Mouse (Mus musculus) heart, postnatal 0 days (tissue): ENCODE results near the gene Clcc1. TPM values are rescaled to one million over a fixed set of nuclear protein-coding genes. Genes with fewer than 3 reads are reported as not detected.

Experiments used
- ATAC-seq: fragments of 200-750 bp; cut with Nextera tagmentation; 2 replicates; pipeline ENCODE4 v1.8.0; 2017; ENCODE audit warnings: low read depth, moderate number of reproducible peaks, moderate library complexity; ENCODE audit not compliant: insufficient read depth
- DNase-seq: peaks from one replicate; pipeline ENCODE4 v3.0.0-alpha.2; 2016; ENCODE audit warnings: low spot score
- H3K27ac ChIP-seq: fragments of 300-500 bp; sonication (generic); 2 replicates; pipeline ENCODE4 v1.5.1; 2014; ENCODE audit warnings: low read depth, mild to moderate bottlenecking
- H3K27me3 ChIP-seq: fragments of 300-500 bp; sonication (generic); 2 replicates; pipeline ENCODE4 v1.6.1; 2014; ENCODE audit warnings: low read length, mixed read lengths; ENCODE audit not compliant: control insufficient read depth, insufficient read depth
- H3K36me3 ChIP-seq: fragments of 300-500 bp; sonication (generic); replicated peaks from 2 replicates; pipeline ENCODE4 v1.6.1; 2014; ENCODE audit warnings: low read length, mixed read lengths; ENCODE audit not compliant: control insufficient read depth, insufficient read depth
- H3K4me1 ChIP-seq: fragments of 300-500 bp; sonication (generic); 2 replicates; pipeline ENCODE4 v1.6.1; 2014; ENCODE audit warnings: antibody characterized with exemption; ENCODE audit not compliant: control insufficient read depth, insufficient read depth
- H3K4me2 ChIP-seq: fragments of 300-500 bp; sonication (generic); 2 replicates; pipeline ENCODE4 v1.6.1; 2014; ENCODE audit warnings: low read depth, mild to moderate bottlenecking, low read length, moderate library complexity
- H3K4me3 ChIP-seq: fragments of 300-500 bp; sonication (generic); 2 replicates; pipeline ENCODE4 v1.5.1; 2014; ENCODE audit warnings: low read depth, low read length
- H3K9ac ChIP-seq: fragments of 300-500 bp; sonication (generic); replicated peaks from 2 replicates; pipeline ENCODE4 v1.6.1; 2014; ENCODE audit warnings: low read depth, low read length, mixed read lengths
- H3K9me3 ChIP-seq: fragments of 300-500 bp; sonication (generic); replicated peaks from 2 replicates; pipeline ENCODE4 v1.6.1; 2016; ENCODE audit warnings: low read length; ENCODE audit not compliant: control insufficient read depth
- CTCF ChIP-seq: IDR thresholded peaks from 2 replicates; pipeline ENCODE4 v1.5.1; 2016; ENCODE audit warnings: antibody characterized with exemption, control low read depth, low read depth
- EP300 ChIP-seq: IDR thresholded peaks from 2 replicates; pipeline ENCODE4 v1.6.1; 2016; ENCODE audit warnings: antibody characterized with exemption, low read depth
- WGBS: fragments of 180-500 bp; shearing (Covaris S2); extraction: QIAGEN DNeasy Blood & Tissue Kit; methylation state at CpG from one replicate; pipeline ENCODE4 v1.1.7; 2014; 5-methylcytosine and 5-hydroxymethylcytosine counted together
- polyA plus RNA-seq: library from polyadenylated mRNA; unstranded; fragments of >200 nt; fragmentation: Nextera tagmentation; extraction: Ambion mirVana; gene quantifications from 2 replicates; pipeline ENCODE4 v1.2.1, GENCODE M21; 2015
- total RNA-seq: library from RNA; depleted of rRNA; stranded (reverse); fragments of >200 nt; gene quantifications from 2 replicates; pipeline ENCODE4 v1.2.3, GENCODE M21; 2014; ENCODE audit warnings: low replicate concordance

Clcc1 gene
- total and polyA plus RNA-seq, 2 experiments from 2014 or later, result 39.4 to 49.1 TPM

DNA sequence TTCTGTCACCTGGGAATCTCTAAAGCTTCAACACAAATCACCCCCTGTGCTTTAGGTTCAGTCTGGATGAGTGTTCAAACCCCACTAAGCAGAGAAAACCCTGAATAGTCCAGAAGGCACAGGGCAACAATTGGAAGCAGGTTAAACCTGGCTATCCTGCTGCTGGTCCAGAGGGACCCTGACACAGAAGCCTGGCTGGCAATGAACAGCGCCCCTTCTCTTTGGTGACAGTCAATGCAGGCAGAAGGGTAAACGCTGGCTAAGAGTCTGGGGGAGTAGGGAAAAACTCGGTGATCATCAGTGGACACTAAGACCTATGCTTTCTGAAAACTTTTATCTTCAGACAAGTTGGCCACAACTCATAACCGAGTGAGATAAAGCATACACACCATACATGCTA lies 46.1 kb downstream of the Clcc1 start:
- no peaks in the 10 kb centered on the region for H3K9me3 ChIP-seq
- TF ChIP-seq EP300 (no peak), CTCF (no peak)
- H3K9ac ChIP-seq, result no peak overlapping the region
- DNase-seq (no peak), ATAC-seq (no peak)
- 86% methylated on average over 4 of the region's 4 CpGs for WGBS
- no peak overlapping the region for H3K27ac ChIP-seq
- H3K27me3 ChIP-seq, result no peaks in the 10 kb centered on the region
- H3K4me2 ChIP-seq, result no peak overlapping the region
- H3K4me3 ChIP-seq, result no peak overlapping the region
- H3K36me3 ChIP-seq, result peaks cover 50% of the 10 kb centered on the region
- H3K4me1 ChIP-seq, result no peaks in the 10 kb centered on the region

DNA sequence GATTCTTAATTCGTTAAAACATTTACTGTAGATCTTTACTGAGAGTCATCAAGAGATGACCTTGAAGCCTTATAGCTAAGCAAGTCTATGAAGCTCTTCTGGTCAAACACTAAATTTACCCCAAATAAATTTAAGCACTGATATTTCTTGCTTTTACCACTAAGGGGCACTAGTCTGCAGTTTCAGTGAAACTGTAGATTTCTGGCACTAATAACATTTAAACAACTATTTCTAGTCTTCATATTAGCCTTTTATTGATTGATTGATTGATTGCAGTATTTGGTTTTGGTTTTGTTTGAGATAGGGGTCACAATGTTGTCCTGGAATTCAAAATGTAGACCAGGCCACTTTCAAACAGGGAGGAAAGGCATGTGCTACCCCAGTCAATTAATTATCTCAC lies 47.5 kb downstream of the Clcc1 start:
- H3K9me3 ChIP-seq, result no peaks in the 10 kb centered on the region
- DNase-seq, result peak; percentile 28
- 68% methylated on average over 1 of the region's 1 CpGs for WGBS

DNA sequence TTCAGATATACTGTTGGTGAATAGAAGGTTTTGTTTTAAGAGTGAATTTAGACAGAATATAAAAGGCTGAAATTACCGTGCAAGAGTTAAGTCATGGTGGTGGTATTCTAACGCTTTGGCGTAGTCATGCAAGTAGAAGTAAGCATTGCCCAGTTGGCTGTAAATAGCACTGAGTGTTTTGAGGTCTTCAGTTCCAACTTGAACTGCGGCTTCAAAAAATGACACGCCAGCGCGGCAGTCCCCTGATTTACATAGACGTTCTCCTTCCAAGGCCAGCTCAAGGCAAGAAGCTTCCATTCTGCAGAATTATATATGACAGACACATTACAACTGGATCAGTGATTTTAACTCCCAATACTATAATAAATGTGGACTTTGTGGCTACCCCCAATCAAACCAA lies 49.1 kb downstream of the Clcc1 start:
- H3K36me3 ChIP-seq, result peaks cover 31% of the 10 kb centered on the region
- ATAC-seq (no peak), DNase-seq (no peak)
- no peaks in the 10 kb centered on the region for H3K27me3 ChIP-seq
- TF ChIP-seq EP300, result no peak
- no peak for TF ChIP-seq CTCF
- no peak overlapping the region for H3K9ac ChIP-seq
- H3K4me2 ChIP-seq, result no peak overlapping the region
- H3K4me1 ChIP-seq, result no peaks in the 10 kb centered on the region
- no peak overlapping the region for H3K4me3 ChIP-seq
- 92% methylated on average over 8 of the region's 8 CpGs for WGBS
- no peak overlapping the region for H3K27ac ChIP-seq
- no peaks in the 10 kb centered on the region for H3K9me3 ChIP-seq

More for the DNA sequence above, 47.5 kb downstream of the Clcc1 start:
- no peak overlapping the region for H3K4me3 ChIP-seq
- H3K27ac ChIP-seq, result no peak overlapping the region
- peaks cover 43% of the 10 kb centered on the region for H3K36me3 ChIP-seq
- no peaks in the 10 kb centered on the region for H3K27me3 ChIP-seq
- H3K9ac ChIP-seq, result no peak overlapping the region
- TF ChIP-seq EP300 (no peak), CTCF (peak; percentile 56)
- H3K4me2 ChIP-seq, result no peak overlapping the region
- no peaks in the 10 kb centered on the region for H3K4me1 ChIP-seq
- no peak for ATAC-seq

DNA sequence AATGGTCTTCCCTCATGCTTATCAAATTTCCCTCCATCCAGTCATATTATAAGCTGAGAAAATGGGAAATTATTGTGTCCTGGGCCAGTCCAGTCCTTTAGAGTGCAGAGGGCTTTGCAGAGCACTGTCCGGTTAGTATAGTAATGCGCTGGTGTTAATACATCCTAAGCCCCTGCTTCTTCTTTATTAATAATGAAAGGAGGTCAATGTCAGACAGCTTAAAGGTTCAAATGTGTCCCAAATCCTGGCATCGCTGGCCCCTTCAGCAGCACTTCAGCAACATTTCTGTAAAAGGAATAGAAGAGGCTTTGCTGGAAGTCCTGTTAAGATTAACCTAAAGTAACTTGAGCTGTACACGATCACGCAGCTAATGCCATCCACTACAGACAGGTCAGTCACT lies 57.6 kb downstream of the Clcc1 start:
- no peak overlapping the region for H3K27ac ChIP-seq
- WGBS, result 92% methylated on average over 5 of the region's 5 CpGs
- no peak for DNase-seq
- no peaks in the 10 kb centered on the region for H3K36me3 ChIP-seq
- H3K4me1 ChIP-seq, result no peaks in the 10 kb centered on the region
- no peak overlapping the region for H3K9ac ChIP-seq
- H3K27me3 ChIP-seq, result 0 out of 2 replicates have a peak, but pooled peaks cover 7% of the 10 kb centered on the region
- TF ChIP-seq EP300 (no peak), CTCF (no peak)
- no peak overlapping the region for H3K4me3 ChIP-seq
- no peaks in the 10 kb centered on the region for H3K9me3 ChIP-seq
- H3K4me2 ChIP-seq, result no peak overlapping the region
- no peak for ATAC-seq

DNA sequence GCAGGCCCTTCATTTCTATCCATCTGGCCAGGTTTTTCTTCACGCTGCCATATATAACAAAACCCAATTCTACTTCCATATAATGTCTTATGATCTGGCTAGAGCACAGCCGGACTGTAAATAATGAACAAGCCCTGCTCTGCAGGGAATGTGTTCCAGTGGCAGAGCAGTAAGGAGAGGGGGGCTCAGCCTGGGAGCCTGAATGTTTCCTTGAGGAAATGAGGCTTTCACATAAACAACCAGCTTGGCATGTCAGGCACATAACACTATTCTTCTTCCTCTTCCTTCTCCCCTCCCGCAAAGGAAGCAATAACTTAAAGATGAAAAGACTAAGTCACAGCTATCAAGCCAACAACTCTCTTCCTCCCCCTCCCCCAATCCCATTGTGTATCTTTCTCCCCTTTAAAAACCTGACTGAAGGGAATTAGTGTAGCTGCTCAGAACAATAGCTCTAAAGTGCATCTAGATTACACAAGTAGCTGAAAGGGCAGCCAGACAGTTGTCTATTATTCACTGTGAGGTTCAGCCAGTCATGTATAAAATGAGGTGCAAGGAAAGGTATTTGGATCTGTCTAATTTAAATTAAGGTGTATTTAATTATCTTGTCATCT lies 59.5 kb downstream of the Clcc1 start:
- H3K9me3 ChIP-seq, result no peaks in the 10 kb centered on the region
- no peak overlapping the region for H3K27ac ChIP-seq
- no peaks in the 10 kb centered on the region for H3K4me1 ChIP-seq
- WGBS, result 54% methylated on average over 3 of the region's 3 CpGs
- H3K36me3 ChIP-seq, result no peaks in the 10 kb centered on the region
- no peak overlapping the region for H3K4me3 ChIP-seq
- no peak for TF ChIP-seq EP300
- TF ChIP-seq CTCF, result no peak
- DNase-seq, result no peak
- H3K9ac ChIP-seq, result no peak overlapping the region
- H3K4me2 ChIP-seq, result no peak overlapping the region
- 0 out of 2 replicates have a peak, but pooled peaks cover 7% of the 10 kb centered on the region for H3K27me3 ChIP-seq
- ATAC-seq, result no peak

DNA sequence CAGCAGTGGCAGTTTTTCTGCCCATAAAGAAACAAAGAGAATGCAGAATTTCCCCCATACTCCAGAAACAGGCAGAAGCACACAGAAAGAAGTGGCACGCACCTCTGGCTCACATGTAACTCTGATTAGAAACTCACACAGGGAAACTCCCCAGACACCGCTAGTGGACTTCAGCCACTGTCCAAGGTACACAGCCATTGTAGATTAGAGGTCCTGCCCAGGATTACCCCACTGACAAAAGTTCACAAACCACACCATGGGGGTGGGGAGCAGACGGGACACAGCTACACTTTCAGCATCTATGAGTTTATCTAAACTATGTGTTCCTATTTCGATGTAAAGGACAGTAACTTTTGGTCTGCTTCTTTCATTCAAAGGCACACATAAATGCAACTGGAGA lies 61.1 kb downstream of the Clcc1 start:
- no peaks in the 10 kb centered on the region for H3K4me1 ChIP-seq
- H3K27ac ChIP-seq, result no peak overlapping the region
- no peak for DNase-seq
- H3K4me2 ChIP-seq, result no peak overlapping the region
- no peak overlapping the region for H3K9ac ChIP-seq
- H3K36me3 ChIP-seq, result no peaks in the 10 kb centered on the region
- 0 out of 2 replicates have a peak, but pooled peaks cover 7% of the 10 kb centered on the region for H3K27me3 ChIP-seq
- H3K4me3 ChIP-seq, result no peak overlapping the region
- TF ChIP-seq CTCF, result no peak
- no peak for TF ChIP-seq EP300
- 83% methylated on average over 4 of the region's 4 CpGs for WGBS
- no peaks in the 10 kb centered on the region for H3K9me3 ChIP-seq
- ATAC-seq, result no peak
